Mouse (Mus musculus): ENCODE results near the gene Maats1. TPM values are rescaled to one million over a fixed set of nuclear protein-coding genes. Genes with fewer than 3 reads are reported as not detected.
"Not testable (repeated sequence)": the region's sequence is repeated elsewhere in the genome, so short reads cannot be mapped to it uniquely, and the experiment has no call there.

Gene Maats1
- polyA plus RNA-seq, 1 experiment from 2014 or later, result 2.0 TPM

GRCm38 (mm10) chr16:38346529-38347325 lies 4.8 kb upstream of the Maats1 start, which contains the start of the genes Cox17 and Gm21987:
TSS of gene Cox17 (plus strand) at chr16:38346991.
TSS of gene Gm21987 (plus strand) at chr16:38347040.
- peak; percentile 98 for ATAC-seq
- Histone ChIP-seq H3K9ac (ENCODE audit: low read depth, low read length) (peak within 1 kb of the TSS; percentile 80), H3K27ac (ENCODE audit: low read length) (peak within 1 kb of the TSS; percentile 70), H3K9me3 (replicated peaks; ENCODE audit: control insufficient read depth, low read length, poor library complexity, severe bottlenecking) (no peaks in the 10 kb centered on the region), H3K4me2 (ENCODE audit: low read length) (peak within 1 kb of the TSS; percentile 66), H3K4me3 (ENCODE audit: low read depth, low read length) (peak within 1 kb of the TSS; percentile 64), H3K27me3 (ENCODE audit: control insufficient read depth, insufficient read depth, low read depth, low read length) (no peaks in the 10 kb centered on the region), H3K36me3 (ENCODE audit: control insufficient read depth, insufficient read depth, low read length) (peaks cover 3% of the 10 kb centered on the region), H3K4me1 (ENCODE audit: control insufficient read depth, insufficient read depth, low read length) (peaks cover 8% of the 10 kb centered on the region)
- 3% methylated on average over 35 of the region's 35 CpGs for WGBS

DNA sequence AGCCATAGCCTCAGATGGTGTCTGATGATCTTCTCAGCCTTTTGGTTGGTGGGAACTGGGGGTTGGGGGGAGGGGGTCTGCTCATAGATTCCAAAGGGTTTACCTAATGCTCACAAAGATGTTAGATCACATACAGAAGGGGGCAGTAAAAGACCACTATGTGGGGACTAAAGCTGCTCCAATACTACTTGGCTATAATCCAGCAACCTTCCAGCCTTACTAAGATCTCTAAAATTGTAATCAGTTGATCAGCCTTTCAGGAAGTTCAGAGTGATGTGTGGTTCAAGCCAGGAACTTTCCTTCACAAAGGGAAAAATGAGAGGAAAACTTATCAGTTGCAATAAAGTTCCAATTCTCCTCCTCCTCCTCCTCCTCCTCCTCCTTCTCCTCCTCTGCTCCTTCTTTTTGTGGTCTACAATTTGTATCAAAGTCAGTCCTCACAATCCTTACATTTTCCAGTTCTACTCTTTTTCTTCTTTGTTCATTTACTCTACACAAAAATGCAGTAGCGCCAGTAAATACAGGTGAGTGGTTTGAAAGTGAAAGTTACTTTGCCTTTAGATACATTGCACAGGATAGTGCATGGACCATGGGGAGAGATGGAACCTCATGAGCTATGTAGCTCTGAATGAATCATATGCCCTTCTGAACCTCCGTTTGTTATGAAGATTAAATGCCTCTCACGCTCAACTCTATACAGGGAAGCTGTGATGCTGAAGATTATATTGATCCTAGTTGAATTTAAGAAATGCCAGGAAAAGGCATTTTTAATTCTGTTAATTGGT lies 3.2 kb upstream of the Maats1 start:
- 81% methylated on average over 3 of the region's 3 CpGs for WGBS
- H3K36me3 ChIP-seq (ENCODE audit: control insufficient read depth, insufficient read depth, low read length), result no peaks in the 10 kb centered on the region
- no peak overlapping the region for H3K27ac ChIP-seq (ENCODE audit: low read length)

GRCm38 (mm10) chr16:38338077-38338476 lies 3.9 kb downstream of the Maats1 start:
- H3K36me3 ChIP-seq (ENCODE audit: control insufficient read depth, insufficient read depth, low read length); ATAC-seq; H3K4me2 ChIP-seq (ENCODE audit: low read length); H3K9me3 ChIP-seq (replicated peaks; ENCODE audit: control insufficient read depth, low read length, poor library complexity, severe bottlenecking); H3K4me3 ChIP-seq (ENCODE audit: low read depth, low read length); H3K27me3 ChIP-seq (ENCODE audit: control insufficient read depth, insufficient read depth, low read depth, low read length); H3K9ac ChIP-seq (ENCODE audit: low read depth, low read length); H3K4me1 ChIP-seq (ENCODE audit: control insufficient read depth, insufficient read depth, low read length); H3K27ac ChIP-seq (ENCODE audit: low read length): not testable (repeated sequence)
- 92% methylated on average over 4 of the region's 4 CpGs for WGBS

More for the DNA sequence above, 3.2 kb upstream of the Maats1 start:
- no peak overlapping the region for H3K4me2 ChIP-seq (ENCODE audit: low read length)
- ATAC-seq, result no peak
- H3K9ac ChIP-seq (ENCODE audit: low read depth, low read length), result no peak overlapping the region
- no peaks in the 10 kb centered on the region for H3K27me3 ChIP-seq (ENCODE audit: control insufficient read depth, insufficient read depth, low read depth, low read length)
- H3K9me3 ChIP-seq (replicated peaks; ENCODE audit: control insufficient read depth, low read length, poor library complexity, severe bottlenecking), result no peaks in the 10 kb centered on the region
- no peak overlapping the region for H3K4me3 ChIP-seq (ENCODE audit: low read depth, low read length)
- peaks cover 8% of the 10 kb centered on the region for H3K4me1 ChIP-seq (ENCODE audit: control insufficient read depth, insufficient read depth, low read length)

- Histone ChIP-seq H3K4me2 (ENCODE audit: low read length) (no peak overlapping the region), H3K4me1 (ENCODE audit: control insufficient read depth, insufficient read depth, low read length) (no peaks in the 10 kb centered on the region), H3K27me3 (ENCODE audit: control insufficient read depth, insufficient read depth, low read depth, low read length) (no peaks in the 10 kb centered on the region), H3K4me3 (ENCODE audit: low read depth, low read length) (no peak overlapping the region), H3K36me3 (ENCODE audit: control insufficient read depth, insufficient read depth, low read length) (no peaks in the 10 kb centered on the region), H3K9ac (ENCODE audit: low read depth, low read length) (no peak overlapping the region), H3K9me3 (replicated peaks; ENCODE audit: control insufficient read depth, low read length, poor library complexity, severe bottlenecking) (no peaks in the 10 kb centered on the region), H3K27ac (ENCODE audit: low read length) (no peak overlapping the region)
- WGBS, result 39% methylated on average over 6 of the region's 6 CpGs
- no peak for ATAC-seq
Observed at GRCm38 (mm10) chr16:38334431-38334830, 7.5 kb downstream of the Maats1 start.

DNA sequence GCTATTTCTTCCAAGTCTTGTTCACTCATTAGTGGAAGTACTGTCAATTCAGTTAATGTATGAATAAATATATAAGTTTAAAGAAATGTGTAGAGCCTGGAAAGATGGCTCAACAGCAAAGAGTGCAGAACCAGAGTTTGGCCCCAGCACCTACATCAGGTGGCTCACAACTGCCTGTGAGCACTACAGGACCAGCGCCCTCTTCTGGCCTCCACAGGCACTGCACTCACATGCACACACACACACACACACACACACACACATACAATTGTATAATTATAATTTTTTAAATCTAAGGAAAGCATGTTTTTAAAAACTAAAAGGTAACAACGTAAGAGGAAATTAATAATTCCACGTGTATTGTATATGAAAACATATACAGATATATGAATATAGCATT lies 12.6 kb downstream of the Maats1 start:
- Histone ChIP-seq H3K9ac (ENCODE audit: low read depth, low read length) (no peak overlapping the region), H3K9me3 (replicated peaks; ENCODE audit: control insufficient read depth, low read length, poor library complexity, severe bottlenecking) (no peaks in the 10 kb centered on the region), H3K27ac (ENCODE audit: low read length) (no peak overlapping the region), H3K27me3 (ENCODE audit: control insufficient read depth, insufficient read depth, low read depth, low read length) (no peaks in the 10 kb centered on the region), H3K4me1 (ENCODE audit: control insufficient read depth, insufficient read depth, low read length) (no peaks in the 10 kb centered on the region), H3K36me3 (ENCODE audit: control insufficient read depth, insufficient read depth, low read length) (no peaks in the 10 kb centered on the region), H3K4me2 (ENCODE audit: low read length) (no peak overlapping the region), H3K4me3 (ENCODE audit: low read depth, low read length) (no peak overlapping the region)
- no peak for ATAC-seq
- 91% methylated on average over 3 of the region's 3 CpGs for WGBS

DNA sequence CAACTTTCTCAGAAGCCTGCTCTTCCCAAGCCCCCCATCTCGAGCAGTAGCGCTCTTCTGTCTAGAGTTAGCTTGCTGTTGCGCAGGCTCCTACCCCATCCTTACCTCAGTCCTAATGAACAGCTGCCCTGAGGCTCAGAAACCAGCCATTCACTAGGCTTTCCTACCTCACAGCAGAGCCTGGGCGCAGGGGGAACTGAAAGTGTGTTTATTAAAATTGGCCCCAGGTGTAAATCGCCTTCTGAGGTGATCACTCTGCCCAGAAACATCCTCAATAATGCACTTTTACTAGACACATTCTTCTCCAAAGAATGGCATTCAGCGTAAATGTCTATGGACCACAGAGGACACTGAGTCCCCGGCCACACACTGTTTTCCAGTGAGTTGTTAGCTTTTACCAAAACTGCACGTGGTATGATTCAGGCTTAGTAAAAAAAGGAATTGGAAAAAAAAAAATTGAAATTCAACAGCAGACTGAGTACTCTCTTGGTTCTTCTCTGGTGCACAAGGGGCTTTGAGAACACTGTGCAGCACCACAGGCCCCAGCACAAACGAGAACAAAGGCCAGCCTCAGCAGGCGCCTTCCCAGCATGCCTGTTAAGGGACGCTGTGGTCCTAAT lies 15.1 kb downstream of the Maats1 start:
- H3K9me3 ChIP-seq (replicated peaks; ENCODE audit: control insufficient read depth, low read length, poor library complexity, severe bottlenecking), result no peaks in the 10 kb centered on the region
- H3K27ac ChIP-seq (ENCODE audit: low read length), result no peak overlapping the region
- H3K4me1 ChIP-seq (ENCODE audit: control insufficient read depth, insufficient read depth, low read length), result no peaks in the 10 kb centered on the region
- H3K36me3 ChIP-seq (ENCODE audit: control insufficient read depth, insufficient read depth, low read length), result no peaks in the 10 kb centered on the region
- ATAC-seq, result no peak
- H3K9ac ChIP-seq (ENCODE audit: low read depth, low read length), result no peak overlapping the region
- H3K4me3 ChIP-seq (ENCODE audit: low read depth, low read length), result no peak overlapping the region
- H3K27me3 ChIP-seq (ENCODE audit: control insufficient read depth, insufficient read depth, low read depth, low read length), result no peaks in the 10 kb centered on the region
- H3K4me2 ChIP-seq (ENCODE audit: low read length), result no peak overlapping the region
- 77% methylated on average over 11 of the region's 11 CpGs for WGBS

- H3K9me3 ChIP-seq (replicated peaks; ENCODE audit: control insufficient read depth, low read length, poor library complexity, severe bottlenecking), result no peaks in the 10 kb centered on the region
- 92% methylated on average over 15 of the region's 15 CpGs for WGBS
- H3K4me3 ChIP-seq (ENCODE audit: low read depth, low read length), result no peak overlapping the region
- H3K9ac ChIP-seq (ENCODE audit: low read depth, low read length), result no peak overlapping the region
- H3K27ac ChIP-seq (ENCODE audit: low read length), result no peak overlapping the region
- H3K27me3 ChIP-seq (ENCODE audit: control insufficient read depth, insufficient read depth, low read depth, low read length), result no peaks in the 10 kb centered on the region
- H3K4me1 ChIP-seq (ENCODE audit: control insufficient read depth, insufficient read depth, low read length), result no peaks in the 10 kb centered on the region
- ATAC-seq, result no peak
- no peaks in the 10 kb centered on the region for H3K36me3 ChIP-seq (ENCODE audit: control insufficient read depth, insufficient read depth, low read length)
- H3K4me2 ChIP-seq (ENCODE audit: low read length), result no peak overlapping the region
Observed at GRCm38 (mm10) chr16:38324311-38324710, 17.6 kb downstream of the Maats1 start.

DNA sequence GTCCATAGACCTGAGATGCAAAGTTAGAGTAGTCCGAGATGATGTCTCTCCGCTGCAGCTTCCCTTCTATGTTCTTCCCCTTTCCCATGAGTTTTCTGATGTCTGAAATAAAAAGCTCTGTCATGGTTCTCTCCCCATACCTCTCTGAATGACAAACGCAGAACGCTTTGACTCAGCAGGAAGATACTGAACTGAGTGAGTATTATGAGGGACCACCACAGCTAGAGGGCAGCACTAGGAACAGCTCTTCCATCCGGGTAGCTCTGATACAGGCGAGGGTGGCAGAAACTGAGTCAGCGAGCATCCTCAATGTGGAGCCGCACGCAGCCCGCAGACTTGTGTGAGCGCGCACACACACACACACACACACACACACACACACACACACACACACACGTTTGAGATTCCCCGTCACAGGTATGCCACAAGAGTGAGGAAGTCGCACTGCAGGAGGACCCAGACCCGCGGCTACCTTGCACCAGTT lies 20.4 kb downstream of the Maats1 start:
- H3K36me3 ChIP-seq (ENCODE audit: control insufficient read depth, insufficient read depth, low read length), result no peaks in the 10 kb centered on the region
- H3K27me3 ChIP-seq (ENCODE audit: control insufficient read depth, insufficient read depth, low read depth, low read length), result no peaks in the 10 kb centered on the region
- 0 out of 2 replicates have a peak overlapping the region, but pooled peaks have one; percentile 41 for H3K9ac ChIP-seq (ENCODE audit: low read depth, low read length)
- 27% methylated on average over 17 of the region's 17 CpGs for WGBS
- H3K4me1 ChIP-seq (ENCODE audit: control insufficient read depth, insufficient read depth, low read length), result no peaks in the 10 kb centered on the region
- H3K27ac ChIP-seq (ENCODE audit: low read length), result no peak overlapping the region
- peak overlapping the region; percentile 22 for H3K4me3 ChIP-seq (ENCODE audit: low read depth, low read length)
- peak overlapping the region; percentile 49 for H3K4me2 ChIP-seq (ENCODE audit: low read length)
- ATAC-seq, result peak; percentile 88
- no peaks in the 10 kb centered on the region for H3K9me3 ChIP-seq (replicated peaks; ENCODE audit: control insufficient read depth, low read length, poor library complexity, severe bottlenecking)
